Mouse (Mus musculus) midbrain, embryonic 14.5 days (tissue): ENCODE results near the gene Gm21994. TPM values are rescaled to one million over a fixed set of nuclear protein-coding genes. Genes with fewer than 3 reads are reported as not detected.

Experiments
- polyA plus RNA-seq: library from polyadenylated mRNA; unstranded; fragments of >200 nt; fragmentation: Nextera tagmentation; extraction: Ambion mirVana; gene quantifications from 2 replicates; pipeline ENCODE4 v1.2.1, GENCODE M21; 2014

The Gm21994 gene
- polyA plus RNA-seq, 1 experiment from 2014 or later: 2.8 TPM

Other genes with a start within 250 kb of the Gm21994 start
- 13.2 and 15.8 TPM in 2 replicates for gene Zfp120, start 118.9 kb downstream of the Gm21994 start, polyA plus RNA-seq
- gene Gm10770, start 75.9 kb downstream of the Gm21994 start, polyA plus RNA-seq: not detected in 2 replicates
- not detected in 2 replicates for gene Gm14139, start 73.8 kb downstream of the Gm21994 start, polyA plus RNA-seq
- 11.3 and 12.3 TPM in 2 replicates for gene Zfp937, start 37.5 kb downstream of the Gm21994 start, polyA plus RNA-seq
- 0.12 TPM in 1 of 2 replicates, not detected in the other for gene Gm14124, start 1.9 kb upstream of the Gm21994 start, polyA plus RNA-seq
- 0.95 and 0.98 TPM in 2 replicates for gene Gm10130, start 68.1 kb upstream of the Gm21994 start, polyA plus RNA-seq
- 14.8 and 19.7 TPM in 2 replicates for gene 3300002I08Rik, start 107.2 kb upstream of the Gm21994 start, polyA plus RNA-seq
- gene Zfp442, start 195.9 kb upstream of the Gm21994 start, polyA plus RNA-seq: 8.0 and 9.9 TPM in 2 replicates
- 0.08 TPM in 1 of 2 replicates, not detected in the other for gene Zfp345, start 229.5 kb upstream of the Gm21994 start, polyA plus RNA-seq